Mouse (Mus musculus) heart, embryonic 15.5 days (tissue): Measurements from ENCODE around the gene BC035044. TPM values are rescaled to one million over a fixed set of nuclear protein-coding genes. Genes with fewer than 3 reads are reported as not detected.
"Not testable (repeated sequence)": the region's sequence is repeated elsewhere in the genome, so short reads cannot be mapped to it uniquely, and the experiment has no call there.

Experiments
- ATAC-seq: fragments of 200-750 bp; cut with Nextera tagmentation; replicated peaks from 2 replicates; pipeline ENCODE4 v1.8.0; 2017; ENCODE audit warnings: low read depth, moderate TSS enrichment; ENCODE audit not compliant: insufficient number of reproducible peaks, insufficient read depth, low FRiP score
- H3K27ac ChIP-seq: fragments of 300-500 bp; sonication (generic); 2 replicates; pipeline ENCODE4 v1.5.1; 2015; ENCODE audit warnings: mild to moderate bottlenecking, inconsistent platforms
- H3K27me3 ChIP-seq: fragments of 300-500 bp; sonication (generic); 2 replicates; pipeline ENCODE4 v1.6.1; 2015; ENCODE audit warnings: inconsistent platforms
- H3K36me3 ChIP-seq: fragments of 300-500 bp; sonication (generic); 2 replicates; pipeline ENCODE4 v1.6.1; 2015; ENCODE audit warnings: mild to moderate bottlenecking, inconsistent platforms
- H3K4me1 ChIP-seq: fragments of 300-500 bp; sonication (generic); replicated peaks from 2 replicates; pipeline ENCODE4 v1.6.1; 2015; ENCODE audit warnings: inconsistent platforms
- H3K4me2 ChIP-seq: fragments of 300-500 bp; sonication (generic); 2 replicates; pipeline ENCODE4 v1.6.1; 2015; ENCODE audit warnings: inconsistent platforms, mild to moderate bottlenecking, moderate library complexity
- H3K4me3 ChIP-seq: fragments of 300-500 bp; sonication (generic); 2 replicates; pipeline ENCODE4 v1.5.1; 2015; ENCODE audit warnings: mild to moderate bottlenecking, inconsistent platforms
- H3K9ac ChIP-seq: fragments of 300-500 bp; sonication (generic); 2 replicates; pipeline ENCODE4 v1.6.1; 2015; ENCODE audit warnings: mild to moderate bottlenecking, inconsistent platforms
- H3K9me3 ChIP-seq: fragments of 300-500 bp; sonication (generic); replicated peaks from 2 replicates; pipeline ENCODE4 v1.6.1; 2016; ENCODE audit warnings: inconsistent platforms
- WGBS: fragments of 180-500 bp; shearing (Covaris S2); methylation state at CpG from one replicate; pipeline ENCODE4 v1.1.7; 2015; ENCODE audit warnings: mixed read lengths; 5-methylcytosine and 5-hydroxymethylcytosine counted together
- polyA plus RNA-seq: library from polyadenylated mRNA; unstranded; fragments of >200 nt; fragmentation: Nextera tagmentation; extraction: Ambion mirVana; gene quantifications from 2 replicates; pipeline ENCODE4 v1.2.1, GENCODE M21; 2015

Gene BC035044
- polyA plus RNA-seq, result 0.18 and 3.5 TPM in 2 replicates

GRCm38 (mm10) chr6:128890948-128891355 is at the start of gene BC035044:
TSS of gene BC035044 (minus strand) at chr6:128891126.
- H3K4me1 ChIP-seq, result no peaks in the 10 kb centered on the region
- WGBS, result 53% methylated on average over 2 of the region's 2 CpGs
- H3K9ac ChIP-seq, result no peak within 1 kb of the TSS
- no peaks in the 10 kb centered on the region for H3K27me3 ChIP-seq
- no peak within 1 kb of the TSS for H3K4me3 ChIP-seq
- no peak within 1 kb of the TSS for H3K27ac ChIP-seq
- no peak for ATAC-seq
- no peaks in the 10 kb centered on the region for H3K9me3 ChIP-seq
- H3K4me2 ChIP-seq, result no peak within 1 kb of the TSS
- H3K36me3 ChIP-seq, result no peaks in the 10 kb centered on the region

- not testable (repeated sequence) for H3K4me2 ChIP-seq, H3K9me3 ChIP-seq, H3K27me3 ChIP-seq, H3K4me3 ChIP-seq, H3K27ac ChIP-seq, H3K9ac ChIP-seq, H3K36me3 ChIP-seq, H3K4me1 ChIP-seq, ATAC-seq
- 84% methylated on average over 4 of the region's 13 CpGs for WGBS
These were observed 45.2 kb upstream of the BC035044 start for GRCm38 (mm10) chr6:128935889-128936665.

GRCm38 (mm10) chr6:128934081-128934480 is 43.2 kb upstream of the BC035044 start, which contains the start of gene Clec2g:
TSS of gene Clec2g (plus strand) at chr6:128934381.
- H3K4me2 ChIP-seq, H3K36me3 ChIP-seq, H3K27ac ChIP-seq, H3K4me3 ChIP-seq, H3K4me1 ChIP-seq, H3K27me3 ChIP-seq, ATAC-seq, H3K9ac ChIP-seq, H3K9me3 ChIP-seq: not testable (repeated sequence)
- 95% methylated on average over 4 of the region's 4 CpGs for WGBS

GRCm38 (mm10) chr6:128933050-128933449 is 42.1 kb upstream of the BC035044 start:
- no peak for ATAC-seq
- WGBS, result 60% methylated on average over 2 of the region's 2 CpGs

GRCm38 (mm10) chr6:128917322-128917721 is 26.4 kb upstream of the BC035044 start:
- no peaks in the 10 kb centered on the region for H3K4me1 ChIP-seq
- no peak for ATAC-seq
- WGBS, result 74% methylated on average over 2 of the region's 2 CpGs
- no peaks in the 10 kb centered on the region for H3K9me3 ChIP-seq
- H3K27me3 ChIP-seq, result no peaks in the 10 kb centered on the region
- no peak overlapping the region for H3K4me2 ChIP-seq
- H3K9ac ChIP-seq, result no peak overlapping the region
- H3K4me3 ChIP-seq, result no peak overlapping the region
- H3K36me3 ChIP-seq, result no peaks in the 10 kb centered on the region
- no peak overlapping the region for H3K27ac ChIP-seq

More at GRCm38 (mm10) chr6:128933050-128933449, 42.1 kb upstream of the BC035044 start:
- Histone ChIP-seq H3K27ac (no peak overlapping the region), H3K4me3 (no peak overlapping the region), H3K4me2 (no peak overlapping the region), H3K27me3 (no peaks in the 10 kb centered on the region), H3K36me3 (no peaks in the 10 kb centered on the region), H3K9ac (no peak overlapping the region), H3K4me1 (no peaks in the 10 kb centered on the region), H3K9me3 (no peaks in the 10 kb centered on the region)

GRCm38 (mm10) chr6:128913598-128914254 is 22.8 kb upstream of the BC035044 start:
- Histone ChIP-seq H3K36me3 (no peaks in the 10 kb centered on the region), H3K9ac (no peak overlapping the region), H3K27ac (no peak overlapping the region), H3K4me1 (no peaks in the 10 kb centered on the region), H3K4me3 (no peak overlapping the region), H3K4me2 (no peak overlapping the region), H3K27me3 (no peaks in the 10 kb centered on the region), H3K9me3 (no peaks in the 10 kb centered on the region)
- WGBS, result 72% methylated on average over 2 of the region's 2 CpGs
- no peak for ATAC-seq

- not testable (repeated sequence) for H3K9me3 ChIP-seq, ATAC-seq, H3K36me3 ChIP-seq, H3K4me3 ChIP-seq, H3K4me1 ChIP-seq, H3K4me2 ChIP-seq, H3K27ac ChIP-seq, H3K27me3 ChIP-seq, H3K9ac ChIP-seq
- WGBS, result 83% methylated on average over 6 of the region's 6 CpGs
These were observed 10.0 kb upstream of the BC035044 start for GRCm38 (mm10) chr6:128900796-128901552.

- Histone ChIP-seq H3K4me3 (no peak overlapping the region), H3K36me3 (no peaks in the 10 kb centered on the region), H3K27me3 (no peaks in the 10 kb centered on the region), H3K4me2 (no peak overlapping the region), H3K9me3 (no peaks in the 10 kb centered on the region), H3K9ac (no peak overlapping the region), H3K27ac (no peak overlapping the region), H3K4me1 (no peaks in the 10 kb centered on the region)
- ATAC-seq, result no peak
- 74% methylated on average over 2 of the region's 2 CpGs for WGBS
These were observed 9.1 kb upstream of the BC035044 start for GRCm38 (mm10) chr6:128900044-128900443.

GRCm38 (mm10) chr6:128895404-128896001 is 4.6 kb upstream of the BC035044 start:
- 82% methylated on average over 3 of the region's 3 CpGs for WGBS
- ATAC-seq, result no peak
- no peaks in the 10 kb centered on the region for H3K27me3 ChIP-seq

GRCm38 (mm10) chr6:128888834-128889233 is 2.1 kb downstream of the BC035044 start:
- 66% methylated on average over 5 of the region's 5 CpGs for WGBS
- Histone ChIP-seq H3K4me1 (no peaks in the 10 kb centered on the region), H3K27ac (no peak overlapping the region), H3K36me3 (no peaks in the 10 kb centered on the region), H3K27me3 (no peaks in the 10 kb centered on the region), H3K4me2 (no peak overlapping the region), H3K9ac (no peak overlapping the region), H3K9me3 (no peaks in the 10 kb centered on the region), H3K4me3 (0 out of 2 replicates have a peak overlapping the region, but pooled peaks have one; percentile 4)
- no peak for ATAC-seq

More at GRCm38 (mm10) chr6:128895404-128896001, 4.6 kb upstream of the BC035044 start:
- H3K9me3 ChIP-seq, result no peaks in the 10 kb centered on the region
- H3K36me3 ChIP-seq, result no peaks in the 10 kb centered on the region
- H3K9ac ChIP-seq, result no peak overlapping the region
- H3K27ac ChIP-seq, result no peak overlapping the region
- no peak overlapping the region for H3K4me2 ChIP-seq
- no peaks in the 10 kb centered on the region for H3K4me1 ChIP-seq
- no peak overlapping the region for H3K4me3 ChIP-seq
